34 mouse cellular contexts compared by ENCODE assay signal in the genomic region with DNA sequence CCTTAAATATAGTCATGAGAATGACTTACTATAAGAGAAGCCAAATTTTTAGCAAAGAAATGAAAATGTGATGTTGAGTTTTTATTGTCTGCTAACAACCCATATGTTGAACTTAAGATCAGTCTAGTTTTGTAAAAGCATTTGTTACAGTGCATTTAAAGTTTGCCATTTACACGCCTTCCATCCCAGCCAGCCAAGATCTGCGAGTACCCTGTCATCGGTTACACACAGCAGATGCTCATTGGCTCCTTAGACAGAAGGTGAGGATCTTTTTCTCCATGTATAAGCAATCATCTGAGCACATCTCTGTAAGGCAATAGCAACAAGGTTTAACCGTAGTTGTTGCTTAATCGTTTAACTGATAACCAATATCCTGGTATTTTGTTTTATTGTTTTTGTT.
"Had no signal": no experiment of that assay in that cellular context is flagged by ENCODE, and none has a peak within 500 bp of the region (broad histone marks: within the 10 kb centered on the region; RNA-seq: fewer than 3 reads in every experiment).

No protein-coding gene starts in this region.

- H3K4me2 ChIP-seq: heart, embryonic 12.5 days; heart, embryonic 13.5 days; heart, embryonic 15.5 days; hindbrain, embryonic 12.5 days; hindbrain, embryonic 13.5 days; hindbrain, embryonic 14.5 days; hindbrain, embryonic 15.5 days; intestine, embryonic 15.5 days; kidney, embryonic 15.5 days had no signal

- H3K4me1 ChIP-seq: heart, embryonic 12.5 days; heart, embryonic 13.5 days; heart, embryonic 15.5 days; hindbrain, embryonic 10.5 days; hindbrain, embryonic 12.5 days; hindbrain, embryonic 13.5 days; hindbrain, embryonic 15.5 days; intestine, embryonic 15.5 days; kidney, embryonic 15.5 days had no signal

- ATAC-seq: hindbrain, embryonic 16.5 days; hindbrain, postnatal 0 days; inflammation-experienced regulatory T-cells, adult 6 months; intestine, embryonic 15.5 days; intestine, embryonic 16.5 days; intestine, postnatal 0 days had no signal

- H3K27ac ChIP-seq: heart, embryonic 13.5 days; heart, embryonic 15.5 days; hindbrain, embryonic 10.5 days; hindbrain, embryonic 12.5 days; hindbrain, embryonic 13.5 days; hindbrain, embryonic 14.5 days; hindbrain, embryonic 15.5 days; hindbrain, postnatal 0 days; intestine, embryonic 15.5 days; kidney, embryonic 15.5 days; kidney, postnatal 0 days; layer of hippocampus, adult 2 months; left cerebral cortex, adult 2 months had no signal

- H3K27me3 ChIP-seq: heart, embryonic 12.5 days; heart, embryonic 13.5 days; heart, embryonic 15.5 days; hindbrain, embryonic 12.5 days; hindbrain, embryonic 13.5 days; hindbrain, embryonic 15.5 days; intestine, embryonic 15.5 days; kidney, embryonic 15.5 days had no signal

- DNase-seq: heart, postnatal 10 days; heart, postnatal 14 days; heart, postnatal 36 days; heart, postnatal 4 days; kidney, adult 11 months; kidney, adult 18-20 months; kidney, adult 2 months; kidney, adult 8-10 months; kidney, adult 9 months; kidney, postnatal 10 days; kidney, postnatal 14 days; kidney, postnatal 25 days; kidney, postnatal 36 days; kidney, postnatal 4 days; layer of hippocampus, adult 9-11 months; layer of hippocampus, postnatal 36 days had no signal

- H3K9me3 ChIP-seq: heart, embryonic 12.5 days; heart, embryonic 13.5 days; heart, embryonic 15.5 days; hindbrain, embryonic 10.5 days; hindbrain, embryonic 12.5 days; hindbrain, embryonic 13.5 days; hindbrain, embryonic 15.5 days; intestine, embryonic 15.5 days; kidney, embryonic 15.5 days had no signal

- H3K36me3 ChIP-seq: heart, embryonic 12.5 days; hindbrain, embryonic 10.5 days; hindbrain, embryonic 12.5 days; hindbrain, embryonic 13.5 days; hindbrain, embryonic 15.5 days; intestine, embryonic 15.5 days; kidney, embryonic 15.5 days had no signal

- H3K9ac ChIP-seq: heart, embryonic 12.5 days; heart, embryonic 13.5 days; heart, embryonic 15.5 days; hindbrain, embryonic 12.5 days; hindbrain, embryonic 13.5 days; hindbrain, embryonic 14.5 days; hindbrain, embryonic 15.5 days; intestine, embryonic 15.5 days; kidney, embryonic 15.5 days had no signal

- H3K4me3 ChIP-seq: heart, embryonic 12.5 days; heart, embryonic 13.5 days; heart, embryonic 15.5 days; hindbrain, embryonic 10.5 days; hindbrain, embryonic 12.5 days; hindbrain, embryonic 13.5 days; hindbrain, embryonic 15.5 days; intestine, embryonic 15.5 days; kidney, embryonic 15.5 days; layer of hippocampus, adult 2 months; left cerebral cortex, adult 2 months had no signal
